Mouse (Mus musculus) regulatory T cell (primary cell): ENCODE measurements around the gene Babam1.

Experiments
- in situ Hi-C: fragments of 300-600 bp; cut with MboI, MseI; formaldehyde crosslinking; loops from one replicate; pipeline ENCODE4 v1.15.1; 2025; ENCODE audit warnings: high pct_unique_total_duplicates

The Babam1 gene

DNA sequence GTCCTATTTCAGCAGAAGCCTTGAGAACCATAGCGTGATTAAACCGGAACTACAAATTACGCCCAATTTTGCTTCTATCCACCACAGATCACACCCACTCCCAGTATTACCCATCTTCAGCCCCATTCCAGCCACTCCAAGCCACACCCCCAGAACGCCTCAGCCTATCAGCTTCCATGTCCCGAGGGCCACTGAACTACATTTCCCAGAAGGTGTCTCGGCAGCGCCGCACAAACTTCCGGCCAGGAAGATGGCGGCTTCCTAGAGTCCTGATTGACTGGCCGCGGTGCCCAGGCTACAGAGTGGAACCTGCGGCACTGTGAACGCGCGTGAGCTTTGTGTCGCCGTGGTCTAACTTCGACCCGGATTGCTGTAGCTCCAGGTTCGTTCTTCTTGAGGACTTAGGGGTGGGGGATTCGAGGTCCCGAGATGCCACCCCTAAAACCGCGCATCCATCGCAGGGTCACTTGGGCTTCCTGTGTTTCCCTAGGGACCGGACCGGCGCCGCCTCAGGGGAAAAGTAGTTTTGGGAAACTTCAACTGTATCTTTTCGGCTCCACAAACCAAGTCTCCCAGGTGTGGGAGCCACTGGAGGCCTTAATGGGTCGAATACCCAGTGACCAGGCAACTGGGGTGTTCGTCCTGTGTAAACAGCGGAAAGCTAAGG is at the start of gene Babam1:
Babam1 (plus strand) TSS at position 223 of the 667 bp plus-strand sequence.
- in situ Hi-C loops, result no loop called here

DNA sequence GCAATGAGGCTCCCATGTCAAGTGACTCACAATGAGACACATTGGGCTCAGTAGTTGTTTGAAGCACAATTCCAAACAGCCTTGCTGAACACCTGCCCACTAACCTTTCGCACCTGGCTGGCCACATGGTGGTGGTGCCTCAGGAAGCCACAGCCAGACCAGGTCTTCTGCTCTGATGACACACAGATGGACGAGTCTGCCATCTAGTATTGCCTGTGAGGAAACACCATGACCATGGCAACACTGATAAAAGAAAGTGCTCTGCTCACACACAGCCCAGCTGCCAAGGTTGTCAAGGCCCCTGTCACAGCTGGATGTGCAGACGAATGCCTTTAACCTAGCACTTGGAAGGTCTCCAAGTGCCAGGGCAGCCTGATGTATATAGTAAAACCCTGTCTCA is 45.5 kb upstream of the Babam1 start:
- in situ Hi-C loops, result no loop called here

DNA sequence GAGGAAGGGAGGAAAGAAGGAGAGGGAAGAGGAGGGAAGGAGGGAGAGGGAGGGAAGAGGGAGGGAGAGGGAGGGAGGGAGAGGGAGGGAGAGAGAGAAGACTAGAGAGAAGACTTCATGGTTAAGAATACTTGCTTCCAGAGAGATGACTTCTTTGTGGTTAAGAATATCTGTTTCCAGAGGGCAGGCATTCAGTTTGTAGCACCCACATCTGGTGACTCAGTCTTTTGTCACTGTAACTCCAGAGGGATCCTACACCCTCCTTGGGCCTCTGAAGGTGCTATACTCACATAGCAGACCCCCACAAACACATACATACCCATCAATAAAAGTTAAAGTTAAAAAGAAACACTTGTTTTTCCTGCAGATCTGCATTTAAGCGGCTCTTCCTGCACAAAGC is 45.1 kb upstream of the Babam1 start:
- in situ Hi-C loops, result no loop called here

DNA sequence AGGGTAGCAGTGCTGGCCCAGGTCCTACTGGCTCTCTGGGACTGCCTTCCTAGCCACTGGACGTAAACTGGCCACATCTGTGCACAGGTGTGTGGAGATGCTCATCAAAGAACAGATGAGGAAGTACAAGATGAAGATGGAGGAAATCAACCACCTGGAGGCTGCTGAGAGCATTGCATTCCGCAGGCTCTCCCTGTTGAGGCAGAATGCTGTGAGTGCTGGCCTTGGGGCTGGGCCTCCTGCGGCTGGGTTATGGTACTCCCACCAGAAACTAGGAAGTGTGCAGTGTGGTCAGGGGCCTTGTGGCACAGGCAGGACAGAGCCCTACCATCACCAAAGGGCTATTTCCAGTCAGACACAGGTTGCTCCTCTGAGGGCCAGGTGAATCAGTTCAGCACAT is 38.6 kb upstream of the Babam1 start:
- in situ Hi-C loops, result no loop called here

DNA sequence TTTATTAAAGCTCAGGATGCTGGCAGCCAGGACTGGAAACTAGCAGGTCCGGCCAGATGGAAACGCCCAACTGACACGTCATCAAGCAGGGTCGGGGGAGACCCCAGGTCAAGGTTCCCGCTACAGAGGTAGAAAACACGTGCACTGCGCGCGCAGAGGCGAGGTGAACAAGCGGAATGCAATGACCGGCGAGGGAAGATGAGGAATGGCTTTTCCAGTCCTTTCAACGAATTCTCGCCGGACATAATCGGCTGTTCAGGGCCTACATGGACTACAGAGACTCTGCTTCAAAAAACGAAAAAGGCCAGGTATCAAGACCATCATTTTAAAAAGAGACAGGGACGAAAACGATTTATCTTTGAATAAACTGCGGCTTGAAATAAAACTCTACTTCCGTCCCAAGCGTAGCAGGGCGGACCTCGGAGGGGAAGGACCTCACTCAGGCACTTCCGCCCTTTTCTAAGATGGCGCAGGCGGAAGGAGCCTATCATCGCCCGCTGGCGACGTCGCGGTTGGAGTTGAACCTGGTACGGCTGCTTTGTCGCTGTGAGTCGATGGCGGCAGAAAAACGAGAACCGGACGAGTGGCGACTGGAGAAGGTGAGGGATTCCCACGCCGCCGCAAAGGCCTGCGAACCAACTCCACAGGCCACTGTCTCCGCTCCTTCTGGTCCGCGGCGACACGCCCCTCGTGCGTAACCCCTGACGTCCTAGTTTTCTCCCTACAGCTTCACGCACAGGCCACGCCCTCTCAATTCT is 29.7 kb upstream of the Babam1 start, which contains the start of gene Use1:
Use1 (plus strand) TSS at position 78 of the 758 bp plus-strand sequence.
- in situ Hi-C loops, result loop anchor here (5.0 kb wide), 1 partner anchor 95 kb away; the partner anchor contains the start of genes Haus8 and Myo9b

DNA sequence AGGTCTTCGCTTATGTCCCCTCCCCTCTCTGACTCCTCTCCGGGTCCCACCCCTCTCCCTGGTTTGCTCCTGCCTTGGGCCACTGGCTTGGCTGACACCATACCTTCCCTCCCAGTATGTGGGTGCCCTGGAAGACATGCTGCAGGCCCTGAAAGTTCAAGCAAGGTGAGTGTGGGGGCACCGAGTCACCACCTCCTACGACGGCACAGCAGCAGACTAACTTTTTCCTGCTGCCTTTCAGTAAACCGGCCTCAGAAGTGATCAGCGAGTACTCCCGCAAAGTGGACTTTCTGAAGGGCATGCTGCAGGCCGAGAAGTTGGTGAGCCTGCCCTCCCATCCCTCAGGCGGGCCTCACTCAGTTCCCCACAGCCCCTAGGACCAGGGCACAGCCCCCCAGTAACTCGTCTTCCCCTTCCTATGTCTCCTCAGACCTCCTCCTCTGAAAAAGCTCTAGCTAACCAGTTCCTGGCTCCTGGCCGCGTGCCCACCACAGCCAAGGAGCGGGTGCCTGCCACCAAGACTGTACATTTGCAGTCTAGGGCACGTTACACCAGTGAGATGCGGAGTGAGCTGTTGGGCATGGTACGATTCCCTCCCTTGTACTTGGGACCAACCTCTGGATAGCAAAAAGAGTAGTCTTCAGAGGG is 29.0 kb upstream of the Babam1 start:
- in situ Hi-C loops, result loop anchor here (5.0 kb wide), 1 partner anchor 95 kb away; the partner anchor contains the start of genes Haus8 and Myo9b

DNA sequence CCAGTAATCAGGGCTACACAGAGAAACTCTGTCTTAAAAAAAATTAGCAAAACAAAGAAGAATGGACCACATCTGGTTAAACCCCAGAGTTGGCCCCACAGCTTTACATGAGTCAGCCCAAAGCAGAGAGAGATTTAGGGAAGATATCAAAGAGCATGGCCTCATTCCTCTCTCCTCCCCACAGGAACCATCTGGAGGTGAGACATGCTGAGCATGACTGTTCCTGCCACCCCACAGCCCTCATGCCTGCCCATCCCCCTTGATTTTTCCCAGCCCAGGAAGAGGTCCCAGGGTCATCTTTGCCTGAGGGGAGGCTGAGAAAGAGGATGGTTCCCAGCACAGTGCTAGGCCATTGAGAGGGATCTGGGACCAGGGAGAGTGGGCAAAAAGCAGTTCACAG is 28.3 kb upstream of the Babam1 start:
- in situ Hi-C loops, result loop anchor here (5.0 kb wide), 1 partner anchor 96 kb away; the partner anchor contains the start of genes Haus8 and Myo9b

DNA sequence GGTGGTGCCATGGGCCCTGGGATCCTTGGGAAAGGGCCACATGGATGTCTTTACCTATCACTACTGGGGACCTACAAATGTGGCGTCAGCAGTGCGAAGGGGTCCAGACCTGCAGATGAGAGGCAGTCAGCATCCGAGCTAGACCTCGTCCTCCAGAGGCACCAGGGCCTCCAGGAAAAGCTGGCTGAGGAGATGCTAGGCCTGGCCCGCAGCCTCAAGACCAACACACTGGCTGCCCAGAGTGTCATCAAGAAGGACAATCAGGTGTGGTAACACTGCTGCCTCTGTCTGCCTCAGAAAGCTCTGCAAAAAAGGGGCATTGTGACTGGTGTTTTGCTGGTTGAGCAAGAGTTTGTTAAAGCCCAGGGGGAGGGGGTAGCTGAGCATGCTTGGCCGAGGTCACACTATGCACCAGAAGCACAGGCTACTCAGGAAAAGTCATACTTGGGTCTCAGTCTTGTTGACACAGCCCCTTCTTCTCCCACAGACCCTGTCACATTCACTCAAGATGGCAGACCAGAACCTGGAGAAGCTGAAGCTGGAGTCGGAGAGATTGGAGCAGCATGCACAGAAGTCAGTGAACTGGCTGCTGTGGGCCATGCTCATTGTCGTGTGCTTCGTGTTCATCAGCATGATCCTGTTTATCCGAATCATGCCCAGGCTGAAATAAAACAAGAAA is 27.5 kb upstream of the Babam1 start:
- in situ Hi-C loops, result loop anchor here (5.0 kb wide), 1 partner anchor 97 kb away; the partner anchor contains the start of genes Haus8 and Myo9b

DNA sequence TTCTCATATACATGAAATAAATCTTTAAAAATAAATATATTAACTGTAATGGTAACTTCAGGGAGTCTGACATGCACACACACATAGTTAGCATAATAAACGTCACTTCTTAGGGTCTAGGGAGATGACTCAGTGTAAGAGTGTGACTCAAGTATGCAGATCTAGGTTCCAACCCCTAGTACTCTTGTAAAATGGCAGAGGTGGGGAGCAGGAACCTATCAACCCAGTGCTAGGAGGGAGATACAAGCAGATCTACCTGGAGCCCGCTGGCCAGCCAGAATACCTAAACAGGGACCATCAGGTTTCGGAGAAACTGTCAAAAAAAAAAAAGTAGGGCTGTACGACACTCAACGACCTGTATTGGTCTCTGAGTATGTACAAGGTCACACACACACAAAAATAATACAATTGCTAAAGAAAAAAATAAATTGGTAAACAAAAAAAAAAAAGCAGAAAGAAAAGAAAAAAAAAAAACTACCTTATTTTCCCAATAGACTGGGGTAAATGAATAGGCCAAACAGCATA is 25.9 kb upstream of the Babam1 start:
- in situ Hi-C loops, result loop anchor here (5.0 kb wide), 2 partner anchors 37 to 87 kb away; partner anchors contain the start of gene Ankle1

DNA sequence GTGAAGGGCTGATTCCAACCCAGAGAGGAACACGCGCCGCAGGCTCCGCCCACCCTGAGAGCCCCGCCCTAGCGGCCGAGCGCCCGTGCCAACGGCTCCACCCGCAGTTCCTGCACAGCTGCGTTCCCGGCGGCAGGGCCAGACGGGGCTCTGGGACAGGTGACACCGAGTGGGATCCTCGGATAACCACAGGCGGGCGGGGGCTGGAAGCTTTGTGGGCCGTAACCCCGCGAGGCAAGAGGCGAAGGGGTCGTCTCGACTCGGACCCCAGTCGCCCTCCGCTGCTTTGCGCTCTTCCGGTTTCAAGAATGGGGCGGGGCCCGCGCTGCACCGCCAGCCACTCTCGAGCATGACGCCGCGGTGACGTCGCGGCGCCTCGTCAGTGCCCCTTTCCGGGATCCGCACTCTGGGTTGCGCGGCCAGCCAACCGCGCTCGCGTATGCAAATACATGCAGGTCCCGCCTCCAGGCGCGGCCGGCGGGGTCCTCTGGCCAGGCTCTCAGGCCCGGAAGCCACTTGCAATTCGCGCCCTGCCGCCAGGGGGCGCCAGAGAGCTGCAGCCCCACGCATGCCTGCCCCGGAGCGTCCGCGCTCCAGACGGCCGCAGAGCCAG is 25.3 kb upstream of the Babam1 start, which contains the start of gene Ocel1:
Ocel1 (plus strand) TSS at position 63 of the 613 bp plus-strand sequence.
- in situ Hi-C loops, result loop anchor here (5.0 kb wide), 2 partner anchors 36 to 86 kb away; partner anchors contain the start of gene Ankle1

DNA sequence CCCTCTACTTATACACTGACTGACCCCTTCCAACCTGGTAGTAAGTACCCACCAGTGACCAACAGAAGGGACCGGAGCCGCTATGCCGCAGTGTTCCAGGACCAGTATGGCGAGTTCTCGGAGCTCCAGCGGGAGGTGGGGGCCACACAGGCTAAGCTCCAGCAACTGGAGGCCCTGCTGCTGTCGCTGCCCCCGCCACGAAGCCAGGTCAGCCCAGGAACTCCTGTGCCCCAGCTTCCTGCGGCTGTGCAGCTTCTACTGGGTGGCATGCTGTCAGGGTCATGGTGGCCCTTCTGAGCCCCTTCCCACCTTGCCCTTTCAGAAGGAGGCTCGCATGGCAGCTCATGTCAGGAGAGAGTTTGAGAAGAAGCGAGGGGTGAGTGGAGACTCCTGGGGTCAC is 24.2 kb upstream of the Babam1 start:
- in situ Hi-C loops, result loop anchor here (5.0 kb wide), 2 partner anchors 35 to 85 kb away; partner anchors contain the start of gene Ankle1

DNA sequence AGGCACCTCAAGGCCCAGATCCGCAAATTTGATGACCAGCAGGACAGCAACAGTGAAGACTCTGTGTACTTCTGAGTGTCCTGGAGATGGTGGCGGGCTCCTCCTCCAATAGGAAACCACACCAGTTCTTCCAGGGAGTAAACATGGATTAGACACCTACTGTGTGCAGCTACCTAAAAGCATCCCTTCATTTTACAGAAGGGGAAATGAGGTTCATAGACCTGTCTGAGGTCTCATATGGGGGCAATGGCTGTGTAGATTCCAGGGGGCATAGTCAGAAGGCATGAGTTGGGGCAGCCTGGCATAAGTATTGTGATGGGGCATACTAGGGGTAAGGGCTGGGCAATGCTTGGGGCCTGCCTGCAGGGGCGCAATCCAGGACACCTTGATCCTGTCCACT is 23.7 kb upstream of the Babam1 start:
- in situ Hi-C loops, result loop anchor here (5.0 kb wide), 2 partner anchors 34 to 84 kb away; partner anchors contain the start of gene Ankle1

DNA sequence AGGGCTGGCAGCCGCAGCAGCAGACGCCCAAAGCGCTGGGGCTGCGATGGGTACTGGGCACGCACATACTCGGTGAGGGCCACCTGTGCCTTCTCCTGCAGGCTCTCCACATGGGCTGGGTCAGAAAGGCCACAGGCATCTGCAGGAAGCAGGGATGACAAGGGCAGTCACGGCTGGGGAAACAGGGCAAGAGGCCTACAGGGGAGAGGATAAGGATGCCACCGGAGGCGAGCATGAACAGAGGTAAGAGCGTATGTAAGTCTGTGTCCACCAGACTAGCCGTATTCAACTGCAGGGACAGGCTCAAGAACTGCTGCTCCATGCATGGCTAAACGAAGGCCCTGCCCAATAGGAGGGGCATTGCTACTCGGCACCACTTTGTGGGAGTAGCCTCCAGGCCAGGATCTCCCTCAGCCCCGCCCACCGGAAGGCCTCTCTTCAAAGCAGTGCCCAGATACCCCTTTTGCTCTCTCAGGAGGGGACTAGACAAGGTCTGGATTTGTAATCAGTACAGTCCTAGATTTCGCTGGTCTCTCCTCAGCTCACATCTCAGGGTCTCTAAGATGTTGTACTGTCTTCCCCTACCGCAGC is 21.9 kb upstream of the Babam1 start:
- in situ Hi-C loops, result loop anchor here (5.0 kb wide), 2 partner anchors 33 to 83 kb away; partner anchors contain the start of gene Ankle1

DNA sequence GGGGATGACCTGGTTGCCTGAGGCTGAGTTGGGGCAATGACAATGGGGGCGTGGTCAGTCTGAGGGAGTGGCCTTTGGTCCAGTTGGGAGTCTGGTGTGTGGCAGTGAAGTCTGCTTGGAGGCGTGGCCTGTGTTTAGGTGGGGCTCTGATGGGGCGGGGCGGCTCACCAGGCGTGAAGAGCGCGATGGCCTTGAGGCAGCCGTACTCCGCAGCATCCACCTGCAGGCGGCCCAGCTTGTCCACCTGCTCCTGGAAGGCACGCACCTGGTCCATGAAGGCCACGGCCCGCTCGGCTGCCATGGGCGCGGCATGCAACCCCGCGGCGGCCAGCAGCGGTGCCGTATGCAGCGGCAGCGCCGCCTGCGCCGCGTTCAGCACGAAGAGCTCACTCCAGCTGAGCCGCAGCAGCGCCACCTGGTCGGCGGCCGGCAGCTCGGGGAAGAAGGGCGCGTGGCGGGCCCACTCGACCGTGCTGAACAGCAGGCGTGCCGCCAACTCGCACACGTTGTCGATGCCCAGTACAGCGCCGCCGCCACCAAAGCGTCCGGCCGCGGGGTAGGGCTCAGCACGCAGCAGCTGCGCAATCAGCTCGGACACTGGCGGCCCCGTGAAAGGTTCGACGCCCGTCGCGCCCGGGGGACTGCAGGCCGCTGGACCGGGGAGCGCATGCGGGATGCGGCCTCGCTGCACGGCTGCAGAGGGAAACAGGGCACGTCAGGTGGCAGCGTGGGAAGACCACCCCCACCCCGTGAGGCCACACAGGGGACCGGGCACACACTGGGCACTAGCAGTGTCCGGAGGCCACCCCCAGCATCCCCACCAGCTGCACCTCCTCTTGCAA is 20.9 kb upstream of the Babam1 start:
- in situ Hi-C loops, result no loop called here

DNA sequence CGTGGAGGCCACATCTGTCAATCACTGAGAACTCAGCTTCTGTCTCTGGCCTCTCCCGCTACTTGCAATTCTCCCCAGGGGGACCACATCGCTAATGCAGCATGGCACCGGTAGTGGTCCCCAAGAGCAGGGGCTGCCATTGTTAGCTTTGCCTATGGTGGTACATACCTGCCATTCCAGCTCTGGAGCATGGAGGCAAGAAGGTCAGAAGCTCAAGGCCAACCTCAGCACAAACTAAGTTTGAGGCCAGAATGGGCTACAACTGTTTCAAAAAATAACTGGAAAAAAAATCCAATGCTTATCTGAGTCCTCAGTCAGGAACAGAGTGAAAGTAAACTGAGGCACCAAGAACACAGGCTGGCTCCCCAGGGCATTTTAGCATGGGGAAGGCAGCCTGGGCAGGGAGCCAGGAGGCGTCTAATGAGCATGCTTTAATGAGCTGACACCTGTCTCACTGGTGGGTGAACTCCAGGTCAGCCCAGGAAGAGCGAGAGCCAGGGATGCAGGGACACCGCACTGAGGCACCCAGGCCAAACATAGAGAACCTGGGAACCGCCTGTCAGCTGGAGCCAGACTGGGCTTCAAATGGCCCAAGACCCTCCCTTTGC is 20.1 kb upstream of the Babam1 start:
- in situ Hi-C loops, result no loop called here

DNA sequence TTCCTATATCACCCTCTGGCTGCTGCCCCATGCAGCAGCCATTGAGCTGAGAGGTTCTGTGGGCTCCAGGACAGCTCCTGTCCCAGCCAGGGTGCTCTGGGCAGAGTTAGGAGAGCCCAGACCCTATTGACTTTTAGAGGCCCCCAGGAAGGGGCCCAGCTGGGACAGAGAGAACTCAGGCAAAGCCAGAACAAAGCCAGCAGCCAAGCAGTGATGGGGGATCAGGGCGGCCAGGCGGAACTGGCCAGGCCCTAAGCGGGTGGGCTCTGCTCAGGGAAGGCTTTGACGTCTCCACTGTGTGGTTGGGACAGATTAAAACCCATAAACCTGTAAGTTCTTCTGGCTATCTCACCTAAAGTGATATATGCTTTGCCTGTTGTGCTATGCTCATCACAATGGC is 17.7 kb upstream of the Babam1 start:
- in situ Hi-C loops, result no loop called here

DNA sequence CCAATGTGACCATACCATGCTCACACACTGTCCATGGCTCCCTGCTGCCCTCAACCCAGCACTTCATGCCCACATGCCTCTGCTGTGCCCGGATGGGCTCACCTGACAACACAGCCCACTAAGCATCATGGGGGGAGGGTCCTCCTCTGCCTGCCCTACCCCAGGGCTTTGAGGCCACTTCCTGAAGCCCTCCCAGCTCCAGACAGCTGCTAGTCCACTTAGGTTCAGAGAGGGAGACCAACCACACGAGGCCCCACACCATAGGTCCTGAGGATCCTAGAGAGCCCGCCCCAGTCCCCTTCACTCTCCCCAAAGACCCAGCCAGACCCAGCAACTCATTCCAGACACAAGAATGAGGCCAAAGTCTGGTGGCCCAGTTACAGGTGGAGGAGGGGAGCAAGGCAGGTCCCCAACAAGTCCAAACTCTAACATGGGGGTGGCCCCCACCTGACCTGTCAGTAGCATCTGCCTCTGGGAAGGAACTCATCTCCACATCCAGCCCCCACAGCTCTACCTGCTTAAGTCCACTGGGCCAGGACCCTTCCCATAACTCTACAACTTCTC is 17.1 kb upstream of the Babam1 start:
- in situ Hi-C loops, result no loop called here
